Mouse (Mus musculus): ENCODE data around the gene Cabp1. TPM values are rescaled to one million over a fixed set of nuclear protein-coding genes. Genes with fewer than 3 reads are reported as not detected.

The Cabp1 gene
- polyA plus RNA-seq, 1 experiment: 0.72 TPM

DNA sequence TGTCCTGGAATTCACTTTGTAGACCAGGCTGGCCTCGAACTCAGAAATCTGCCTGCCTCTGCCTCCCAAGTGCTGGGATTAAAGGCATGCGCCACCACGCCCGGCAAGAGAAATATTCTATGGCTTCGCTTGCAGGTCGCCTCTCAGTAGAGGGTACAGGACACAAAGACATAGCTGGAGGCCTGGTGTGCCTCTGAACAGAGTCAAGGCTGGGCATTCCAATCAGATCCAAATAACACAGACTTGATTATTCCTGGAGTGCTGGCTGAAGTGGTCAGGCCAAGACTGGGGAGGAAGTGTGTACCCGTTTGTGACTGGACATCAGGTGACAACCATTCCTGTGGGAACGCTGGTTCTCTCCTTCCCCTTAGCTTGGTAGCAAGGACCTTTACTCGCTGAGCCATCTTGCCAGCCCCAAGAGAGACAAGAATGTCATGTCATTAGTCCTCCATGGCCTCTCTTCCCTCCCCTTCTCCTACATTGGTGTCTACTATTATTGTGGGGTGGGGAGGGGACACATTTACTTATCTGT is 51.9 kb downstream of the Cabp1 start:
- 87% methylated on average over 9 of the region's 9 CpGs for WGBS
- no peaks in the 10 kb centered on the region for H3K4me1 ChIP-seq (ENCODE audit: control insufficient read depth, insufficient read depth, insufficient read length)
- H3K4me3 ChIP-seq (ENCODE audit: extremely low read depth, insufficient read depth, insufficient read length): no peak overlapping the region
- no peaks in the 10 kb centered on the region for H3K27me3 ChIP-seq (ENCODE audit: control insufficient read depth, insufficient read depth, low read length)
- peaks cover 7% of the 10 kb centered on the region for H3K36me3 ChIP-seq (ENCODE audit: control insufficient read depth, insufficient read depth, low read length)
- TF ChIP-seq CTCF (IDR thresholded peaks at IDR 0.05; ENCODE audit: extremely low read depth, insufficient read depth, insufficient read length, insufficient replicate concordance) (no peak), POLR2A (IDR thresholded peaks at IDR 0.05; ENCODE audit: low read depth, low read length) (no peak)
- no peak overlapping the region for H3K27ac ChIP-seq (ENCODE audit: insufficient read depth, low read length)
- DNase-seq (ENCODE audit: low read depth in 1 of 2, low spot score in 2 of 2): no peak

DNA sequence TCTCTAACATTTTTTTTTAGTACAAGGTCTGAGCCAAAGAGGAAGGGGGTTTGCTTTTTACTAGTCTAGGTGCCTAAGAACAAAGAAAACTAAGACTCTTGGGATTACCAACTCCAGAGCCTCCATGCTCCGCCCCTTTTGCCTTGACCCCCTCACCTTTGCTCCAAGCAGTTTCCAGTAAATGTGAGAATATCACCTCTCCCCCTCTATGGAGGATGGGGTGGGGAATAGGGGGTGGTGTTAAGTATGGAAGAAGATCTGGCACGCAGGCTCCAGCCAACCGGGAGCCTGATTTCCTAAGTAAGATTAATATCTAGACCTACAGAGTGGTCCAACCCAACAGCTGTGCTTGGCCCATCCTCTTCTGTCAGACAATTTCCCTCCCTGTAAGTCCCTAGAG is 53.5 kb downstream of the Cabp1 start:
- WGBS: 89% methylated on average over 3 of the region's 3 CpGs
- DNase-seq (ENCODE audit: low read depth in 1 of 2, low spot score in 2 of 2): no peak
- TF ChIP-seq POLR2A (IDR thresholded peaks at IDR 0.05; ENCODE audit: low read depth, low read length) (no peak), CTCF (IDR thresholded peaks at IDR 0.05; ENCODE audit: extremely low read depth, insufficient read depth, insufficient read length, insufficient replicate concordance) (no peak)

DNA sequence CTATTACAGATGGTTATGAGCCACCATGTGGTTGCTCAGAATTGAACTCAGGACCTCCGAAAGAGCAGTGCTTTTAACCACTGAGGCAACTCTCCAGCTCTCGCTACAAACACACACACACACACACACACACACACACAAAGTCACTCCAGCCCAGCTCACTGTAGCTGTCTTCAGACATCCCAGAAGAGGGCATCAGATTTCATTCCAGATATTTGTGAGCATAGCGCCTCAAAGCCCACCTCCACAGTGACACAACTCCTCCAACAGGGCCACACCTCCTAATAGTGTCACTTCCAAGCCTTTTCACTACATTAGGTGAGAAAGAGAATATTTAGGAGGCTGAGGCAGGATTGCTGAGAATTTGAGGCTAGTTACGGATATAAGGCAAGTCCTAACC is 55.1 kb downstream of the Cabp1 start:
- H3K27ac ChIP-seq (ENCODE audit: insufficient read depth, low read length): no peak overlapping the region
- no peaks in the 10 kb centered on the region for H3K4me1 ChIP-seq (ENCODE audit: control insufficient read depth, insufficient read depth, insufficient read length)
- 84% methylated on average over 4 of the region's 4 CpGs for WGBS
- no peaks in the 10 kb centered on the region; the same call in 1 of the 2 replicates for H3K36me3 ChIP-seq (ENCODE audit: control insufficient read depth, insufficient read depth, low read length)
- no peaks in the 10 kb centered on the region for H3K27me3 ChIP-seq (ENCODE audit: control insufficient read depth, insufficient read depth, low read length)
- no peak overlapping the region for H3K4me3 ChIP-seq (ENCODE audit: extremely low read depth, insufficient read depth, insufficient read length)
- DNase-seq (ENCODE audit: low read depth in 1 of 2, low spot score in 2 of 2): no peak
- TF ChIP-seq POLR2A (IDR thresholded peaks at IDR 0.05; ENCODE audit: low read depth, low read length): no peak

More for the DNA sequence above, 53.5 kb downstream of the Cabp1 start:
- Histone ChIP-seq H3K4me3 (ENCODE audit: extremely low read depth, insufficient read depth, insufficient read length) (no peak overlapping the region), H3K4me1 (ENCODE audit: control insufficient read depth, insufficient read depth, insufficient read length) (no peaks in the 10 kb centered on the region), H3K36me3 (ENCODE audit: control insufficient read depth, insufficient read depth, low read length) (peaks cover 2% of the 10 kb centered on the region; the same call in 1 of the 2 replicates), H3K27me3 (ENCODE audit: control insufficient read depth, insufficient read depth, low read length) (no peaks in the 10 kb centered on the region), H3K27ac (ENCODE audit: insufficient read depth, low read length) (no peak overlapping the region)

DNA sequence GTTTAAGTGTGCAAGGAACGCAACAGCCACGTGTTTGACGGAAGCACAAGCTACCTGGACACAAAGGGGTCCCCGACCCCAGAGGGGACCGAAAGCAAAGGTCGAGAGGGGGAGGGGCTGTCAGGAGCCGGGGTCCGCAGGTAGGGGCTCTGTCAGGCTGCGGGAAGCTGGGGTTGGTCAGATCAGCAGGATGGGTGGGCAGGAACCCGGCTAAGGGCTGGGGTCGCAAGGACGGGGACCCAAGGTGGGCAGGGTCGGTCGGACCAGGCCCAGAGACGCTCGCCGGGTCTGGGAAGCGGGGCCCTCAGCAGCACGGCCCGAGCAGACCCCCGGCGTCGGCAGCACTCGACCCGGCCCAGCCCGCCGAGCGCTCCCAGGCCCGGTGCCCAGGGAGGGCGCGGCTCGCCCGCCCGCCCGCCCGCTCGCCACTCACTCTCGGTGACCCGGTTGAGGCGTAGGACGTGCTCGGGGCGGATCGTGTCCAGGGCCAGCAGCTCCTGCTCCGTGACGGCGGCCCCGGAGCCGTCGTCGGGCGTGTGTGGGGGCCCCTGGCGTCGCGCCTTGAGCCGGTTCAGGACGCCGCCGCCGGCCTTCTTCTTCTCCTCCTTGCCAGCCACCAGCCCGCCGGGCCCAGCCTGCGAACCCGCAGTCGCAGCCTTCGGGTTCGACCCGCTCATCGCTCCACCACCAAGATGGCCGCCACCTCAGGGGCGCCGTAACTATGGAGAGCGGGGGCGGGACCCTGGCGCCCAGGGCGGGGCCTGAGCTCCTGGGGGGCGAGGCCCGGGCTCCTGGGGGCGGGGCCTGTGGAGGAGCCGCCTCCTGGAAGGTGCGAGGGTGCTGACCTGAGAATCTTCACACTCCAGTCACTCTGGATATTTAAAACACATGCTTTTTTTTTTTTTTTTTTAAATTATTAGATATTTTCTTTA is 59.7 kb downstream of the Cabp1 start, which contains the start of gene Unc119b:
Unc119b (minus strand) TSS at position 742 of the 932 bp plus-strand sequence.
- H3K4me1 ChIP-seq (ENCODE audit: control insufficient read depth, insufficient read depth, insufficient read length): peaks cover 12% of the 10 kb centered on the region
- H3K27ac ChIP-seq (ENCODE audit: insufficient read depth, low read length): peak within 1 kb of the TSS; percentile 68
- H3K4me3 ChIP-seq (ENCODE audit: extremely low read depth, insufficient read depth, insufficient read length): peak within 1 kb of the TSS; percentile 94
- TF ChIP-seq POLR2A (IDR thresholded peaks at IDR 0.05; ENCODE audit: low read depth, low read length) (no peak), CTCF (IDR thresholded peaks at IDR 0.05; ENCODE audit: extremely low read depth, insufficient read depth, insufficient read length, insufficient replicate concordance) (no peak)
- peak; percentile 67 to 90 for DNase-seq (ENCODE audit: low read depth in 1 of 2, low spot score in 2 of 2)
- WGBS: 1% methylated on average over 75 of the region's 81 CpGs
- no peaks in the 10 kb centered on the region for H3K27me3 ChIP-seq (ENCODE audit: control insufficient read depth, insufficient read depth, low read length)
- peaks cover 2% of the 10 kb centered on the region; the same call in 1 of the 2 replicates for H3K36me3 ChIP-seq (ENCODE audit: control insufficient read depth, insufficient read depth, low read length)

DNA sequence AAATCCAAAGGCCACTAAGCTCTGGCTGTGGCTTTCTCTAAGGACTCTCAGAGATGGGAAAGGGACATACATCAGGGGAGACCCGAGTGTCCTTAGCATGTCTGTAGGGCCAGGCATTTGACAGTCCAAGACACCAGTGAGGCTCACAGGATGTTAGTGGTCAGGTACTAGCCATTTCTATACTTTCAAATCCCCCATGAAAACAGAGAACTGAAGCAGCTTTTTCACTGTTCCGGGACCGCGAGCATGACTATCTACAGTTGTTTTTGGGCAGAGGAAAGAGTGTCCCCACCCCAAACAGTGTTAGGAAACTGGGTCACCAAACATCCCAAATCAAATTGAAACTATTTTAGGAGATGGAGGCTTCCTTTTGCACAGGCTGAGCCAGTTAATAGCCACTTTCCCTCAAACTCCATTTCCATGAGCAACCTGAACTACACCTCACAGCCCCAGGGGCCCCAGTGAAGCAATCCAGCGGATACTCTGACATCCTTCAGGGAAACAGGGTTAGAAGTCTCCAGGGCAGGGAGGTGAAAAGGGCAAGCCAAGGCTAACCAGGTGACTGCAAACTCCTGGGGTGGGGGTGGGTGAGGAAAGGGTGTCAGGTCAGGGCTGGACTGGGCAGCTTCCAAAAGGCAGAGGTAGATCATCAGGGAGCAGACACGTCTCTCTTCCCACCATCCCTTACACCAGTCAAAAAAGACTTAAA is 60.7 kb downstream of the Cabp1 start:
- 29% methylated on average over 6 of the region's 6 CpGs for WGBS
- Histone ChIP-seq H3K27ac (ENCODE audit: insufficient read depth, low read length) (peak overlapping the region; percentile 60), H3K36me3 (ENCODE audit: control insufficient read depth, insufficient read depth, low read length) (peaks cover 3% of the 10 kb centered on the region), H3K4me3 (ENCODE audit: extremely low read depth, insufficient read depth, insufficient read length) (peak overlapping the region; percentile 94), H3K27me3 (ENCODE audit: control insufficient read depth, insufficient read depth, low read length) (no peaks in the 10 kb centered on the region), H3K4me1 (ENCODE audit: control insufficient read depth, insufficient read depth, insufficient read length) (peaks cover 12% of the 10 kb centered on the region)
- DNase-seq (ENCODE audit: low read depth in 1 of 2, low spot score in 2 of 2): no peak
- TF ChIP-seq CTCF (IDR thresholded peaks at IDR 0.05; ENCODE audit: extremely low read depth, insufficient read depth, insufficient read length, insufficient replicate concordance) (no peak), POLR2A (IDR thresholded peaks at IDR 0.05; ENCODE audit: low read depth, low read length) (no peak)

DNA sequence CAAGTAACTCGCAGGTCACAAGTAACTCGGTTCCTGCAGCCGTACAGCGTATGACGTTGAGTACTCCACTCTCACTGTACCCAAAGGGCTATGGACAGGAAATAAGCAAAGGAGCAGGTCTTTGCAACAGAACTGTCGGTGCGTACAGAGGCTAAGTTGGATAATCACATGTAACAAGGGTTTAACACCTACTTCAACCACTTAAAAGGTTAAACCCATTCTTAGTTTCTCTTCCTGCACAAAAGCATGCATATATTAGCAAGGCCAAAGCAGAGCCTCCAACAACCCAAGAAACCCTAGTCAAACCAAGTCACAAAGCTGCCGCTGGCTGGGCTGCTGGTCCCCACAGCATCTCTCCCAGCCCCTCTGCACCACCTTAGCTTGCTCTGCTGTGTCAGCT is 61.7 kb downstream of the Cabp1 start:
- Histone ChIP-seq H3K4me1 (ENCODE audit: control insufficient read depth, insufficient read depth, insufficient read length) (peaks cover 12% of the 10 kb centered on the region), H3K4me3 (ENCODE audit: extremely low read depth, insufficient read depth, insufficient read length) (no peak overlapping the region), H3K36me3 (ENCODE audit: control insufficient read depth, insufficient read depth, low read length) (peaks cover 8% of the 10 kb centered on the region), H3K27ac (ENCODE audit: insufficient read depth, low read length) (peak overlapping the region; percentile 60), H3K27me3 (ENCODE audit: control insufficient read depth, insufficient read depth, low read length) (no peaks in the 10 kb centered on the region)
- no peak for TF ChIP-seq CTCF (IDR thresholded peaks at IDR 0.05; ENCODE audit: extremely low read depth, insufficient read depth, insufficient read length, insufficient replicate concordance)
- TF ChIP-seq POLR2A (IDR thresholded peaks at IDR 0.05; ENCODE audit: low read depth, low read length): peak; percentile 5; the same call in 1 of the 2 replicates
- no peak for DNase-seq (ENCODE audit: low read depth in 1 of 2, low spot score in 2 of 2)
- WGBS: 60% methylated on average over 8 of the region's 8 CpGs

Measured in spleen, adult 2 months (tissue).